In genomic region chr19:8770567-8771270, GRCm38 (mm10) we compare ENCODE assay signal across 8 mouse cellular contexts. TPM values are rescaled to one million over a fixed set of nuclear protein-coding genes. Genes with fewer than 3 reads are reported as not detected.
DNase-seq lines count a peak whose midpoint lies in the region; ATAC-seq and TF ChIP-seq lines count a peak whose summit lies in the region.

Gene Tmem223, plus strand, starts transcription at chr19:8770996.

- H3K27ac ChIP-seq in bone marrow macrophage, adult 2 months (ENCODE audit: insufficient read depth, low read depth, low read length) = peak within 1 kb of the TSS; percentile 32
- peak within 1 kb of the TSS; percentile 30 for H3K27ac ChIP-seq in embryonic fibroblast, embryonic 13.5 days (ENCODE audit: insufficient read depth, low read length)
- H3K27ac ChIP-seq in limb, embryonic 13.5 days = peak within 1 kb of the TSS; percentile 89
- peak within 1 kb of the TSS; percentile 88 for H3K27ac ChIP-seq in midbrain, embryonic 14.5 days (replicated peaks; ENCODE audit: low read depth, low read length)

- H3K4me2 ChIP-seq in limb, embryonic 13.5 days (replicated peaks) = peak within 1 kb of the TSS; percentile 77
- peak within 1 kb of the TSS; percentile 68 for H3K4me2 ChIP-seq in midbrain, embryonic 14.5 days (ENCODE audit: low read length)

- no peaks in the 10 kb centered on the region for H3K27me3 ChIP-seq in limb, embryonic 13.5 days
- no peaks in the 10 kb centered on the region for H3K27me3 ChIP-seq in midbrain, embryonic 14.5 days (ENCODE audit: control insufficient read depth, insufficient read depth, low read length)

- 0 out of 2 replicates have a peak, but pooled peaks cover under 1% of the 10 kb centered on the region for H3K9me3 ChIP-seq in limb, embryonic 13.5 days
- H3K9me3 ChIP-seq in midbrain, embryonic 14.5 days (ENCODE audit: control insufficient read depth, low read length) = no peaks in the 10 kb centered on the region

- H3K36me3 ChIP-seq in limb, embryonic 13.5 days = peaks cover 68% of the 10 kb centered on the region
- H3K36me3 ChIP-seq in midbrain, embryonic 14.5 days (ENCODE audit: control insufficient read depth, insufficient read depth, low read length) = peaks cover 71% of the 10 kb centered on the region

- ATAC-seq in limb, embryonic 13.5 days (ENCODE audit: low FRiP score, low read depth) = no peak; the same call in 1 of the 2 replicates
- ATAC-seq in midbrain, embryonic 14.5 days (ENCODE audit: low FRiP score, low TSS enrichment) = peak; percentile 55; the same call in 1 of the 2 replicates

- peaks cover 21% of the 10 kb centered on the region for H3K4me1 ChIP-seq in bone marrow macrophage, adult 2 months (ENCODE audit: control insufficient read depth, insufficient read depth, low read length)
- H3K4me1 ChIP-seq in embryonic fibroblast, embryonic 13.5 days (ENCODE audit: control insufficient read depth, insufficient read depth, low read length) = no peaks in the 10 kb centered on the region
- H3K4me1 ChIP-seq in limb, embryonic 13.5 days = peaks cover 31% of the 10 kb centered on the region
- peaks cover 33% of the 10 kb centered on the region for H3K4me1 ChIP-seq in midbrain, embryonic 14.5 days (ENCODE audit: control insufficient read depth, insufficient read depth, low read length)

- TF ChIP-seq CTCF in bone marrow macrophage, adult 2 months (IDR thresholded peaks at IDR 0.05; ENCODE audit: low read depth, low read length) = no peak
- no peak for TF ChIP-seq CTCF in embryonic fibroblast, embryonic 13.5 days (IDR thresholded peaks at IDR 0.05; ENCODE audit: borderline replicate concordance, insufficient read depth, low read length)

- DNase-seq in heart, adult 9 months (ENCODE audit: low spot score in 2 of 2) = peak; percentile 83 to 85
- peak; percentile 85 for DNase-seq in kidney, adult 9 months
- DNase-seq in midbrain, embryonic 14.5 days = peak; percentile 88
- DNase-seq in spleen, adult 12 weeks (ENCODE audit: low spot score) = peak; percentile 67
- no peak for DNase-seq in MN1 (ENCODE audit: low spot score)

- 0 out of 2 replicates have a peak, but pooled peaks have one; percentile 79 for TF ChIP-seq POLR2A in bone marrow macrophage, adult 2 months (IDR thresholded peaks at IDR 0.05; ENCODE audit: borderline replicate concordance, low read depth, low read length)
- peak; percentile 85 for TF ChIP-seq POLR2A in embryonic fibroblast, embryonic 13.5 days (IDR thresholded peaks at IDR 0.05; ENCODE audit: low read depth, low read length)

- 21% methylated on average over 29 of the region's 29 CpGs for WGBS in limb, embryonic 13.5 days
- WGBS in midbrain, embryonic 14.5 days = 19% methylated on average over 29 of the region's 29 CpGs

- peak within 1 kb of the TSS; percentile 79 for H3K4me3 ChIP-seq in bone marrow macrophage, adult 2 months (ENCODE audit: insufficient read depth, low read length)
- H3K4me3 ChIP-seq in embryonic fibroblast, embryonic 13.5 days (ENCODE audit: insufficient read depth, low read length) = peak within 1 kb of the TSS; percentile 58
- peak within 1 kb of the TSS; percentile 78 for H3K4me3 ChIP-seq in limb, embryonic 13.5 days
- H3K4me3 ChIP-seq in midbrain, embryonic 14.5 days (replicated peaks; ENCODE audit: low read depth, low read length) = peak within 1 kb of the TSS; percentile 78

- H3K9ac ChIP-seq in limb, embryonic 13.5 days = peak within 1 kb of the TSS; percentile 95
- H3K9ac ChIP-seq in midbrain, embryonic 14.5 days (replicated peaks; ENCODE audit: low read length) = peak within 1 kb of the TSS; percentile 84

RNA-seq across cellular contexts. Expression of gene Tmem223, which starts in this region (rescaled TPM):
- 28.3 and 34.4 TPM in 2 replicates for polyA plus RNA-seq in bone marrow macrophage, adult 2 months (2012; ENCODE audit: insufficient read depth, insufficient read length, missing spikeins)
- 34.7 and 36.7 TPM in 2 replicates for polyA plus RNA-seq in embryonic fibroblast, embryonic 13.5 days (2011; ENCODE audit: insufficient read length, low read depth, missing spikeins)
- polyA plus RNA-seq in limb, embryonic 13.5 days (2015; fragmentation: Nextera tagmentation; extraction: Ambion mirVana) = 211 and 232 TPM in 2 replicates
- 270 and 278 TPM in 2 replicates for polyA plus RNA-seq in midbrain, embryonic 14.5 days (2014; fragmentation: Nextera tagmentation; extraction: Ambion mirVana)

Comparison
In these comparisons a context has a peak if more than half of its experiments do, and no peak if none do; other contexts are left out.
1. H3K27ac ChIP-seq: peak in every context shown above with its lines; median percentile 89 in limb, embryonic 13.5 days; 88 in midbrain, embryonic 14.5 days; 32 in bone marrow macrophage, adult 2 months; 30 in embryonic fibroblast, embryonic 13.5 days.